Mouse (Mus musculus): Measurements from ENCODE around the gene Coro7.

Gene Coro7

GRCm38 (mm10) chr16:4616829-4617228, 62.7 kb downstream of the Coro7 start:
- no peak for DNase-seq (ENCODE audit: low spot score in 2 of 2)

DNA sequence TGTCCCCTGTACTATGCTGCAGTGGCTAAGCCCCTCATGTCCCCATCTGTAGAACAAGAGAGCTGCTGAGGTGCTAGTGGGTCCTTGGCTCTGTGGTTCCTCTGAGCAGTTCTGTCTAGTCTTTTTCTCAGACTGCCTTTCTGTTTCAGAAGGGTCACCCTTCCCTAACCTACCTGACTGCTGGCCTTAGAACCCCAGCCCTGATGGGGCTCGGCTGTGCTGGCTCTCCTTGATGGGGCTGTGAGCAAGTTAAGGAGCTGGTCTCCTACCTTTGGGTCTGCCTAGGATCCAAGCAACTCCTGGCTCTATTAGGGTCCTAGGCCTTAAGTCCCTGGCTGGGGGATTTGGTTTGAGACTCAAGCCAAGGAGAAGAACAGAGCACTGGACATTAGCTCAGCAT, 64.3 kb downstream of the Coro7 start:
- no peak for DNase-seq (ENCODE audit: low spot score in 2 of 2)

GRCm38 (mm10) chr16:4614639-4615038, 64.9 kb downstream of the Coro7 start:
- DNase-seq (ENCODE audit: low spot score in 2 of 2) = no peak

- DNase-seq (ENCODE audit: low spot score in 2 of 2) = no peak
Measured at GRCm38 (mm10) chr16:4613736-4614135, 65.8 kb downstream of the Coro7 start.

DNA sequence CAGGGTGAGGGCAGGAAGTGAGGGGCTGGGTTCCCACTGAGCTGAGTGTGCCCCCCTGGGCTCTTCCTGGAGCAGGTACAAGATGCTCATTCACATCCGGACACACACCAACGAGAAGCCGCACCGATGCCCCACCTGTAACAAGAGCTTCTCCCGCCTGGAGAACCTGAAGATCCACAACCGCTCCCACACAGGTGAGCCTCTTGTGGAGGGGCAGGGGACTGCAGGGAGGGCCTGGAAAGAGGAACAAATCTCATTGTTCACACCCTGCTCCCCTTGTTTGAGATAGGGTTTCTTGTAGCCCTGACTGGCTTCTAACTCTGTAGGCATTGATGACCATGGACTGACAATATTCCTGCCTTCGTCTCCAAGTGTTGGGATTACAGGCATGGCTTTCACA, 67.9 kb downstream of the Coro7 start:
- no peak for DNase-seq (ENCODE audit: low spot score in 2 of 2)

- no peak for DNase-seq (ENCODE audit: low spot score in 2 of 2)
Measured at GRCm38 (mm10) chr16:4611193-4611592, 68.4 kb downstream of the Coro7 start.

GRCm38 (mm10) chr16:4608532-4609059, 71.0 kb downstream of the Coro7 start:
- DNase-seq (ENCODE audit: low spot score in 2 of 2) = no peak

DNA sequence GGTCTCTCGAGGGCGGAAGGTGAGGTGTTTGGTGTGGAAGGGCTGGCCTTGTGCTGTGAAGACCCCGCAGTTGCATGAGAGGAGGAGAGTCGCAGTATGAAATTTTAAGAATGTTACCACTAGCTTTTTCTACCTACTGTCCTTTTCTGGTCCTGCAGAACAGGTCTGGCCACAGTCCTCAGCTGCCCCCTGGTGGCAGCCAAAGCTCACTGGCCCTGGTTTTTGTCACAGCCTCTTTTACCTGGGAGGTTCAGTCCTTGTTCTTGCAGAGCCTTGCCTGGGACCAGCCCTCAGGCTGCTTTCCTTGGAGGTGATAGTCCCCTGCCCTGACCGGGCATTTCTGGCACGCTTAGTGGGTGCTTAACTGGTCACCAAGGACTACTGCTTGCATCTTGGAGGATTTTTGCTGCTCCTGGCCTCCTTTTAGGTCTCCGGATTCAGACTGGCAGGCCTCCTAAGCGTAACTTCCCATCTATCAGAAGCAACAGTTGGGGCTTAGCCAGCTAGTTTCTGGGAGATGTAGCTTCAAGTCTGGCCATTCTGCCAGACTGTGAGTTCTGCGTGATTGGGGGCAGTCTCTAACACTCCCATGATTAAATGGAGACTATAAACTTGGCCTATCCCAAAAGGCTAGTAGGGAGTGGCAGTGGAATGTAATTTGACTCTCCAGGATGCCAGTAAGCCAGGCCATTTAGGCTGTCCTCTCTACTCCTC, 71.6 kb downstream of the Coro7 start:
- peak; percentile 56 to 72 for DNase-seq (ENCODE audit: low spot score in 2 of 2)

DNA sequence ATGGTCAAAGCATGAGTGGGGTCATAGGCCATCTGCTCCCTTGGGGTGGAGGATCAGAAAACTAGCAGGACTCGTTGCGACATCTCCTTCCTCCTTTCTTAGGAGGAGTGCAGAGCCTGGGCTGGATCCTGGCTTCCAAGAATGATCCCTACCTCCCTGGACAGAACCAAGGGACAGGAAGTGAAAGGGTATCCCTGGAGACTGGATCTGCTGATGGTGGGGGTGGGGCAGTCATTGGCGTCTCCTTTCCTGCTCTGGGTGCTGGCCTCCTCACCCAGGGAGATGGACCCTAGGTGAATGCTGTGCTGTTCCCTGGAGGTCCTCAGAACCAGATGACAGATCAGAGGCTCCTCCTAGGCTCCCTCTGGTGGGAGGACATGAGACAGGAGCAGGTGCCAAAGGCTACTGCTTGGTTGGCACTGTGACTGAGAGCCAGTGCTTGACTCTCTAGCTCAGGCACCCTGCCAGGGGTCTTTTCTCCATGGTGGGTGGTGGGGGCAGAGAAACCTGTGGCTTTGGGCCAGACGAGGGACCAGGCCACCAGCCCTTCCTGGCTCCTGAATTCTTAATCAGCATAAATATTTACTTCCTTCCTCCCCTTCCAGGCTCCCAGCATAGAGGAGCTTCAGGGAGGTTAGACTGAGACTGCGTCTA, 73.0 kb downstream of the Coro7 start:
- DNase-seq (ENCODE audit: low spot score in 2 of 2) = no peak

GRCm38 (mm10) chr16:4605514-4606131, 74.0 kb downstream of the Coro7 start:
- no peak for DNase-seq (ENCODE audit: low spot score in 2 of 2)

GRCm38 (mm10) chr16:4604293-4604837, 75.2 kb downstream of the Coro7 start:
- DNase-seq (ENCODE audit: low spot score in 2 of 2) = no peak

GRCm38 (mm10) chr16:4603453-4603837, 76.1 kb downstream of the Coro7 start:
- no peak for DNase-seq (ENCODE audit: low spot score in 2 of 2)

DNA sequence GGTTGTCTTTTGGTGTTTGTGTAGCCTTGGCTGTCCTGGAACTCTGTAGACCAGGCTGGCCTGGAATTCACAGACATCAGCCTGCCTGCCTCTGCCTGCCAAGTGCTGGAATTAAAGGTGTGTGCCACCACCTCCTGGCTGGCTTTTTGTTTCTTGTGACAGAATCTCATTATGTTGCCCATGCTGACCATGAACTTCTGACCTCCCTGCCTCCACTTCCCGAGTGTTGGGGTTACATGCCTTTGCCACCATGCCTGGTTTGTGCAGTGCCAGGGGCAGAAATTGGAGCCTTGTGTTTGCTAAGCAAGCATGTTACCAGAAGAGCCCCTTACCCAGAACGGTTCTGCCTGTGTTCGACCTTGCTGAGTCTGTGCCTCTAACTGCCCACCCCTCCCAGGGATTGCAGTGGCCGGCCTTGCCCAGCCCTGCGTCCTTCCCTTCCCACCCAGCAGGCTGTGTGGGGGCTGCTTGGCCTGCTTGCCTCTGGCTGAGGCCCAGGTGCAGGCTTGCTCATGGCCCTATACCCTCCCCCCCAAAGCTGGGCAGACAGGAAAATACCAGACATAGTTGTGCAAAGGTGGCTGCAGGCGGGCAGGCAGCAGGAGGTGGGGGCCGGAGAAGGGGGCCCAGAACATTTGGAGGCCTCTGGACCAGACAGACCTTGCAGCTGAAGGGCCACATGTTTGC, 76.7 kb downstream of the Coro7 start:
- no peak for DNase-seq (ENCODE audit: low spot score in 2 of 2)

DNA sequence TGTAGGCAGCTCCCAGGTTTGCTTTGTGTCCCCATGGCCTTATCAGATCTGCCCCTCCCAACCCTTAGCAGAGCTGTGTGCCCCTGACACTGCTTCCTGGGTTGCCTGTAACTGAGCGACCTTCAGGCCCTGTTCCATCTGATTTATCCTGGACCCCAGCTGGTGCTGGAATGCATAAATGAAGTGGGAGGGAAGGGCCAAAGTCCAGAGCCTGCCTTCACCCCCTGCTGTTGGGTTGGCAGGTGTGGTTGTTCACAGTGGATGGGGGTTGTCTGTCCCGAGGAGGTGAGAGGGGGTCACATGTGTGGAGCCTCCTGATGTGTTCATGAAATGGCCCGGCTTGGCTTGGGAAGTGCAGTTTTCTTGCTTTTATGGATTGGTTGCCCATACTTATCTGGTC, 77.4 kb downstream of the Coro7 start:
- no peak for DNase-seq (ENCODE audit: low spot score in 2 of 2)

GRCm38 (mm10) chr16:4600701-4601310, 78.8 kb downstream of the Coro7 start:
- no peak for DNase-seq (ENCODE audit: low spot score in 2 of 2)

GRCm38 (mm10) chr16:4599616-4600015, 80.0 kb downstream of the Coro7 start:
- DNase-seq (ENCODE audit: low spot score in 2 of 2) = no peak

DNA sequence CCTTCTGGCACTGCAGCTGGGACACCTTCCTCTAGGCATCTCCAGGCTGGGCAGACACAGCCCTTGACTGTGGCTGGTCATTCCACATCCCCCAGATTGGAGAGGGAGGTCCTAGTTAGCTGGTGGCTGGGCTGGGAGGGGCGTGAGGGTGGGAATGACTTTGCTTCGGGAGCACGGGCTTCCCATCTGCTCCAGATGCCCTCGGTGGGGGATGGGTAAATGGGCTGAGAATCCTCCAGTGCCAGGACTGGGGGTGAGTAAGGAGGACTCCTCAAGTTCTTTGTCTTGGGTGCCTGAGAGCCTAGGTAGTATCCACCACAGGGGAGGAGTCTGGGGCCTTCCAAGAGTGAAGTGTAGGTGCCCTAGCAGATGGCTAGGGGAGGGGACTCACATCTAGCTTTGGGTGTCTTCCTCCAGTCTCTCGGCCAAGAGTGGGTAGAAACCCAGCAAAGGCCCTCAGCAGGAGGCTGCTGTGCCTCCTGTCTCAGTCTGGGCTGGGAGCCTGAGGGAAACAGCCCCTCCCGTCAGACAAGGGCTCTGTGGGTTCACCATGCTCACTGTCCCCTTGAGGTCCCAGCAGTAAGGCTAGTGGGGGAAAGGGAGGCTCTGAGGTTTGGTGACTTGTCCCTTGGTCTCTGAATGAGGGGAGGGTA, 80.6 kb downstream of the Coro7 start:
- DNase-seq (ENCODE audit: low spot score in 2 of 2) = no peak

GRCm38 (mm10) chr16:4598041-4598440, 81.5 kb downstream of the Coro7 start:
- no peak for DNase-seq (ENCODE audit: low spot score in 2 of 2)

DNA sequence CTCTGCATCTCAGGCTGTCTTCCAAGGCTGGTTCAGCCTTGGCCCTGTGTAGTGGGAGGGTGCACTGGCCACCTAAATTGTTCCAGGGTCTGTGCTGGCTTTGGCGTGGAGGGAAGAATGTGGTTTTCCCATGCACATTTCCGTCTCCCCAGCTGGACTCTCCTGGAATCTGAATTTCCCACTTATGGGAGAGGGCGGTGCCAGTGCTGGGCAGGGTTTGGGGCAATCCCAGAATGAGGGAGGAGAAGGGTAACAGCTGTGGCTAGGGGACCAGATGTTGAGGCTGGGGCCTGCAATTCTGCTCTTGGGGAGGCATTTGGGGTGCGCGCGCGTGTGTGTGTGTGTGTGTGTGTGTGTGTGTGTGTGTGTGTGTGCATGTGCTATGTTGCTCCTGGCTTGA, 82.3 kb downstream of the Coro7 start:
- no peak for DNase-seq (ENCODE audit: low spot score in 2 of 2)

DNA sequence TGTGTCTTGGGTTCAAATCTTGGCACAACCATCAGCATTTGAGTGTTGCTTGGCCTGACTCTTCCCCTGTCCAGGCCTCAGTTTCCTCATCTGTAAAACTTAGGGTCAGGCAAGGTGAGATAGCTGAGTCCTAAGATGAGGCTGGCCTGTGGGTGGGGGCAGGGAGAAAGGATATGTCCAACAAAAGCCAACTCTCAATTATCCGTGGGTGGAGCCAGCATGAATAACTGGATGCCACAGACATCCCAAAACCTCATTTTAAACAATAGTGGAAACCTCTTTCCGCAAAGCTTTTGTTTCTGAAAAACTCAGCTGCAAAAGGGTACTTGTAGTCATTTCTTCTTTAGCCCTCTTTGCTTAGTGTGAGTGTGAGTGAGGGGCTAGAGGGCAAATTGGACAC, 82.7 kb downstream of the Coro7 start:
- no peak for DNase-seq (ENCODE audit: low spot score in 2 of 2)

DNA sequence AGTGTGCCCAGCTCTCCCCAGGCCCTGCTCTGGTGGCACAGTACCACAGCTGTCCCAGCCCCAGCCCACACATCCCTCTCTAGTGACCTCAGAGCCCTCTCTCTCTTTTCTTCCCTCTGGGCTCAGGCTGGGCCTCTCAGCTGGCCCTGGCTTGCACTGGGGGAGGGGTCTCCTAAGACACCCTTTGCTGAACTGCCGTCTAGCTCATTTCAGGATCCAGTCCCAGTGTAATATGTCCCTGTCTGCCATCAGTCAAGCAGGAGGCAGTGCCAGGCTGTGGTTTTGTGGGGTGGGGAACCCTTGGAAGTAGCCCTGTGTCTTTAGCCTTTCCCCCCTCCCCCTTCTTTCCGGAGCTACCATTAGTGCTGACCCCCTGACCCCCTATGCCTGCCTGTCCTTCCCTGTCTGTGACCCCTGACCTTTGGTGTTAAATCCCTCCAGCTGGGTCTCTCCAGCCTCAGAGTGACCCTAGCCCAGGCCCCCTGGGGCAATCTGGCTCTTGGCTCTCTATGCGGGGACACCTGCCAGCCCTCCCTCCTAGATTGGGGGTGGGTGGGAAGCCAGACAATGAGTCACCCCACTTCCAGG, 83.3 kb downstream of the Coro7 start:
- no peak for DNase-seq (ENCODE audit: low spot score in 2 of 2)
